In the genomic region with DNA sequence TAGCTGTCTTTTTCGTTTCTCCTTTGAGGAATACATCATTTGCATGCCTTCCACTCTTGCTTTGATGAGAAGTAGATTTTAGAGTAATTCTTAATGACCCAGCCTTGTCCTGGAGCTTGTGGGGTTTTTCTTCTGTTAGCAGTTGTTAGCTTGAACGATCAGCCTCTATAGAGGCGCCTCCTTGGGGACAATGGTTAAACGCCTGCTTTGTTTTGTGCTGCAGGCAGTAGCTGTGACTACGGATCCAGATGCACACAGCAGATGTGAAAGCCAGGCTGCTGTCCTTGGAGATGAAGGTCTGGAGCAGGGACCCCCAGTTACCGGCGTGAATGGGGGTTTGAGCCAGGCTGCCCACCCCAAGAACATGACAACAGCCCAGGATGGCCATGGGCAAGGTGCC, we compare ENCODE assay signal across 24 mouse cellular contexts. TPM values are rescaled to one million over a fixed set of nuclear protein-coding genes. Genes with fewer than 3 reads are reported as not detected.
DNase-seq lines count a peak whose midpoint lies in the region; ATAC-seq and TF ChIP-seq lines count a peak whose summit lies in the region.
"Had no signal": no experiment of that assay in that cellular context is flagged by ENCODE, and none has a peak within 500 bp of the region (broad histone marks: within the 10 kb centered on the region; RNA-seq: fewer than 3 reads in every experiment).

No protein-coding gene starts in this region.

- no peak for ATAC-seq in hindbrain, embryonic 14.5 days (ENCODE audit: low FRiP score)
- no peak for ATAC-seq in hindbrain, embryonic 16.5 days
- ATAC-seq in forebrain, embryonic 15.5 days (replicated peaks): no peak
- ATAC-seq: intestine, embryonic 16.5 days; liver, postnatal 0 days had no signal

- DNase-seq in adrenal gland, postnatal 14 days: peak; percentile 3
- no peak for DNase-seq in adrenal gland, adult 18-20 months (ENCODE audit: low spot score in 2 of 2)
- DNase-seq in hindbrain, embryonic 14.5 days (ENCODE audit: low spot score): peak; percentile 44
- peak; percentile 66 for DNase-seq in brain, embryonic 14.5 days (ENCODE audit: low read depth)
- DNase-seq in heart, adult 9 months (ENCODE audit: low spot score in 2 of 2): no peak
- DNase-seq in lung, adult 18-20 months: no peak
- DNase-seq: adrenal gland, postnatal 36 days; cerebellum, adult 11 months; cerebellum, postnatal 10 days; gastrocnemius, postnatal 14 days; heart, adult 11 months; heart, postnatal 10 days; kidney, adult 9 months; kidney, postnatal 14 days; liver, postnatal 0 days; lung, postnatal 14 days; right cerebral cortex, postnatal 14 days had no signal

- H3K4me1 ChIP-seq in hindbrain, embryonic 14.5 days (replicated peaks; ENCODE audit: control insufficient read depth, insufficient read depth, low read length): peaks cover 30% of the 10 kb centered on the region; the same call in 1 of the 2 replicates
- H3K4me1 ChIP-seq in hindbrain, embryonic 16.5 days (ENCODE audit: control insufficient read depth, insufficient read depth, low read depth, low read length): peaks cover 16% of the 10 kb centered on the region
- H3K4me1 ChIP-seq in forebrain, embryonic 15.5 days: peaks cover 75% of the 10 kb centered on the region

- no peaks in the 10 kb centered on the region for H3K27me3 ChIP-seq in hindbrain, embryonic 14.5 days (ENCODE audit: control insufficient read depth, insufficient read depth, low read length)
- H3K27me3 ChIP-seq in hindbrain, embryonic 16.5 days (replicated peaks; ENCODE audit: control insufficient read depth, insufficient read depth, low read length): no peaks in the 10 kb centered on the region
- H3K27me3 ChIP-seq in forebrain, embryonic 15.5 days: no peaks in the 10 kb centered on the region
- H3K27me3 ChIP-seq: hindbrain, embryonic 15.5 days; limb, embryonic 12.5 days had no signal

- 22% methylated on average over 7 of the region's 7 CpGs for WGBS in hindbrain, embryonic 14.5 days
- WGBS in hindbrain, embryonic 16.5 days: 23% methylated on average over 7 of the region's 7 CpGs
- 24% methylated on average over 7 of the region's 7 CpGs for WGBS in forebrain, embryonic 15.5 days

- no peaks in the 10 kb centered on the region for H3K36me3 ChIP-seq in hindbrain, embryonic 14.5 days (replicated peaks; ENCODE audit: control insufficient read depth, insufficient read depth)
- H3K36me3 ChIP-seq in hindbrain, embryonic 16.5 days (ENCODE audit: control insufficient read depth, insufficient read depth, low read length): no peaks in the 10 kb centered on the region
- H3K36me3 ChIP-seq in forebrain, embryonic 15.5 days: no peaks in the 10 kb centered on the region
- H3K36me3 ChIP-seq: heart, embryonic 12.5 days; hindbrain, embryonic 15.5 days; limb, embryonic 12.5 days had no signal

- H3K9me3 ChIP-seq in hindbrain, embryonic 14.5 days (ENCODE audit: control insufficient read depth, low read length): no peaks in the 10 kb centered on the region
- H3K9me3 ChIP-seq in hindbrain, embryonic 16.5 days (ENCODE audit: control insufficient read depth, low read length): no peaks in the 10 kb centered on the region
- H3K9me3 ChIP-seq in forebrain, embryonic 15.5 days: no peaks in the 10 kb centered on the region
- H3K9me3 ChIP-seq: heart, embryonic 12.5 days; hindbrain, embryonic 15.5 days; limb, embryonic 12.5 days had no signal

- H3K4me3 ChIP-seq in hindbrain, embryonic 14.5 days (replicated peaks; ENCODE audit: low read length): no peak overlapping the region
- H3K4me3 ChIP-seq in hindbrain, embryonic 16.5 days (ENCODE audit: low read length): no peak overlapping the region
- H3K4me3 ChIP-seq in forebrain, embryonic 15.5 days: no peak overlapping the region
- H3K4me3 ChIP-seq: heart, embryonic 12.5 days; hindbrain, embryonic 15.5 days; limb, embryonic 12.5 days had no signal

- no peak for TF ChIP-seq POLR2A in brain, embryonic 14.5 days (IDR thresholded peaks at IDR 0.05; ENCODE audit: borderline replicate concordance, extremely low read depth, insufficient read depth, insufficient read length, poor library complexity, severe bottlenecking)

- TF ChIP-seq CTCF in brain, embryonic 14.5 days (IDR thresholded peaks at IDR 0.05; ENCODE audit: borderline replicate concordance, extremely low read depth, insufficient read depth, insufficient read length): no peak

- peak overlapping the region; percentile 6; the same call in 1 of the 2 replicates for H3K4me2 ChIP-seq in hindbrain, embryonic 14.5 days (replicated peaks)
- H3K4me2 ChIP-seq in hindbrain, embryonic 16.5 days (ENCODE audit: low read length): no peak overlapping the region
- no peak overlapping the region for H3K4me2 ChIP-seq in forebrain, embryonic 15.5 days (replicated peaks)
- H3K4me2 ChIP-seq: heart, embryonic 12.5 days; hindbrain, embryonic 15.5 days; limb, embryonic 12.5 days; liver, embryonic 11.5 days had no signal

- H3K9ac ChIP-seq in hindbrain, embryonic 14.5 days: peak overlapping the region; percentile 28; the same call in 1 of the 2 replicates
- no peak overlapping the region for H3K9ac ChIP-seq in hindbrain, embryonic 16.5 days (ENCODE audit: low read depth, low read length)
- H3K9ac ChIP-seq in forebrain, embryonic 15.5 days (replicated peaks): no peak overlapping the region
- H3K9ac ChIP-seq: heart, embryonic 12.5 days; hindbrain, embryonic 15.5 days; limb, embryonic 12.5 days; liver, postnatal 0 days had no signal

- no peak overlapping the region for H3K27ac ChIP-seq in hindbrain, embryonic 14.5 days
- H3K27ac ChIP-seq in hindbrain, embryonic 16.5 days (ENCODE audit: low read depth, low read length): no peak overlapping the region
- H3K27ac ChIP-seq in forebrain, embryonic 15.5 days (replicated peaks): peak overlapping the region; percentile 76; the same call in 1 of the 2 replicates
- H3K27ac ChIP-seq: hindbrain, embryonic 15.5 days; limb, embryonic 12.5 days had no signal

RNA-seq across cellular contexts. Expression of a gene that starts 56.8 kb away (rescaled TPM):
- total RNA-seq in adrenal gland, postnatal 14 days (2021): 110 and 120 TPM in 2 replicates
- total RNA-seq in adrenal gland, adult 18-20 months (2021): 100 to 1,000 TPM in 1 of 2 experiments, 10 to 100 TPM in 1; 95.8 to 130 TPM
- polyA plus RNA-seq in hindbrain, embryonic 14.5 days (2014; fragmentation: Nextera tagmentation; extraction: Ambion mirVana): 24.4 and 26.2 TPM in 2 replicates
- 17.1 and 18.2 TPM in 2 replicates for polyA plus RNA-seq in hindbrain, embryonic 16.5 days (2015; fragmentation: Nextera tagmentation; extraction: Ambion mirVana)
- polyA plus RNA-seq in brain, embryonic 14.5 days (2012; rRNA removed): 17.0 and 22.1 TPM in 2 replicates
- 50.1 and 52.6 TPM in 2 replicates for polyA plus RNA-seq in forebrain, embryonic 15.5 days (2015; fragmentation: Nextera tagmentation; extraction: Ambion mirVana)

Comparison
In these comparisons a context has a peak if more than half of its experiments do, and no peak if none do; other contexts are left out.
1. DNase-seq: peak in adrenal gland, postnatal 14 days (single experiment), hindbrain, embryonic 14.5 days (single experiment) and brain, embryonic 14.5 days (single experiment); none in adrenal gland, adult 18-20 months (0 of 2), heart, adult 9 months (0 of 2) and lung, adult 18-20 months (0 of 2).